Mouse (Mus musculus) cortical plate, adult 2 months (tissue): Measurements from ENCODE around the gene Bloc1s3. TPM values are rescaled to one million over a fixed set of nuclear protein-coding genes. Genes with fewer than 3 reads are reported as not detected.

Experiments
- H3K27ac ChIP-seq: fragments of 200-500 bp; 2 replicates; pipeline ENCODE4 v1.5.1; 2012; ENCODE audit warnings: low read length, control low read depth, inconsistent platforms; ENCODE audit not compliant: insufficient read depth
- H3K4me1 ChIP-seq: fragments of 200-500 bp; 2 replicates; pipeline ENCODE4 v1.6.1; 2011; ENCODE audit warnings: low read length; ENCODE audit not compliant: control insufficient read depth, insufficient read depth
- H3K4me3 ChIP-seq: fragments of 200-500 bp; 2 replicates; pipeline ENCODE4 v1.5.1; 2011; ENCODE audit warnings: mild to moderate bottlenecking, low read length, control low read depth; ENCODE audit not compliant: insufficient read depth
- CTCF ChIP-seq: fragments of 200-500 bp; IDR thresholded peaks from 2 replicates; pipeline ENCODE4 v1.5.1; 2011; ENCODE audit warnings: mild to moderate bottlenecking, control low read depth, low read length; ENCODE audit not compliant: insufficient read depth; ENCODE audit errors: extremely low read depth
- POLR2A ChIP-seq: fragments of 200-500 bp; IDR thresholded peaks from 2 replicates; pipeline ENCODE4 v1.6.1; 2011; ENCODE audit warnings: mild to moderate bottlenecking, low read length, control low read depth; ENCODE audit not compliant: insufficient read depth; ENCODE audit errors: extremely low read depth
- polyA plus RNA-seq: library from polyadenylated mRNA; depleted of rRNA; stranded (reverse); fragments of >200 nt; gene quantifications from 2 replicates; pipeline ENCODE4 v1.2.3, GENCODE M21; 2012

Gene Bloc1s3
- polyA plus RNA-seq, 1 experiment, result 7.6 TPM

DNA sequence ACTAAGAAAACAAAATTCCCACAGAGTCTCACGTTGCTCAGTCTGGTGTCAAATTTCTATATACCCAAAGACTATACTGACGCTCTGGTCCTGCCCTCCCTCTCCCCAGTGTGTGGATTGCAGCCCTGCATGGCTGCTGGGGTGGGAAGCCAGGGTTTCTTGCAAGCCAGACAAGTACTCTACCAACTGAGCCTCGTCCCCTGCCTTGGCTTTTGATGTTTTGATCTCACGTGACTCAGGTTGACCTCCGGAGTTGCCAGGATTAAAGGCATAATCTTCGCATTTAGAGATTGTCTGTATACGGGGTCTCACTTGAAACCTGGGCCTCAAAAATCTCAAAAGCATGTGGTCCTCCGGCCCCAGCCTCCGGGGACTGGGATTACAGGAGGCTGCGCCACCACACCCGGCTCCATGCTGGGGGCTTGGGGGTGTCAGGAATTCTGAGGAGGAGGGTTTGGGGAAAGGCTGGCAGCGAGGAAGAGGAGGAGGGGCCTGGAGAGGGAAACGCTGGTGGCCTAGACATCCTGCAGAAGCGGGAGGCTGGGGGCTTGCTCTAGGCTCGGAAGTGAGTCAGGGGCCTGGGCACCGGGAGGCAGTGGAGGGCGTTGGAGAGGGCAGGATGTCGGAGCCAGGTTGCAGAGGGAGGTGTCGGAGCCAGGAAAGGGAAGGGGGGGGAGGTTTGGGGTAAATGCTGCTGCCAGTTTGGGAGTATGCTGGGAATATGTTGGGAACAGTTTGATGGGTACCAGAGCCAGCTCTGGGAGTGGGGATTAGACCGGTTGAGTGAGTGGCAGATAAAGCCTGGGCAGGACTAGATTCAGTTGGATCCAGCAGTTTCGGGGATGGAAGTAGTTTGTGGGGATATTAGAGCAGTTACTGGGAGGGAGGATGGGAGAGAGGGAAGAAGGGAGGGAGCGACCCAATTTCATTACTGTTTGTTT, 43.5 kb downstream of the Bloc1s3 start:
- Histone ChIP-seq H3K27ac (no peak overlapping the region), H3K4me1 (no peaks in the 10 kb centered on the region), H3K4me3 (no peak overlapping the region)
- TF ChIP-seq POLR2A (no peak), CTCF (no peak)

DNA sequence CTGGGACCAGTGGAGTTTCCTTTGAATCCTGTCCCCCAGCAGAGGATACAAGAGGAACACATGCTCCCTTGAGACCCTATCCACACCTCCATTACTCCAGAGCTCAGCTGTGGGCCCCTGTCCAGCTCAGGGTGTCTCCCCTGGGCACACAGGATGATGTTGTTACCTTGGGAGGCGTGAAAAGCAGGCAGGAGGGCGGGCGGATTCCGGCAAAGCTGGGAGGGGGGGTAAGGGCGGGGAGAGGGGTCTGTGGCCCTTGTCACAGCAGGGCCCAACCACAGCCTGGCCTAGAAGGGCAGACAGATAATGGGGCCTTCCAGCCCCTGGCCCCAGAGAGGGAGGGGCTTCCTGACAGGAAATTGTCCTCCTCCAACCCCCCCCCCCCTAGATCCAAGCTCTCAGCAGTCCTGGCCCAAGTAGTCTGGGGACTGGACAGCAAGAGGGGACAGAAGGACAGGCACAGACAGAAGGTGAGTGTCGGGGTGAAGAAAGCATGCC, 45.2 kb downstream of the Bloc1s3 start, which contains the start of gene Exoc3l2:
TSS of gene Exoc3l2 (plus strand) at position 448 of the 498 bp plus-strand sequence.
- Histone ChIP-seq H3K4me3 (no peak within 1 kb of the TSS), H3K27ac (no peak within 1 kb of the TSS), H3K4me1 (no peaks in the 10 kb centered on the region)
- TF ChIP-seq POLR2A (no peak), CTCF (no peak)

DNA sequence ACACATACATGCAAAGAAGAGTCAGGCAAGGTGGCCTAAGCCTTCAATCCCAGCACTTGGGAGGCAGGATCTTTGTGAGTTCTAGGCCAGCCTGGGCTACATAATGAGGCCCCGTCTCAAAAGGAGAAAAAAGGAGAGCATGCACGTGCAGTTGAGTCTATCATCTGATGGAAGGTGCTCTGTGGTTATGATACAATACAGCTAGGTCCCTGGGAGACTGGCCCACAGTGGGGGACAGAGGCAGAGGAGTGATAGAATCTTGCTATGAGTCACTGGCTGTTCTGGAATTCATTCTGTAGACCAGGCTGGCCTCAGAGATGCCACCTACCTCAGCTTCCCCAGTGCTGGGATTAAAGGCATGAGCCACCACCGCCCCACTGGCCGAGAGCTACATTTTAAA, 45.7 kb downstream of the Bloc1s3 start:
- TF ChIP-seq CTCF (no peak), POLR2A (no peak)
- Histone ChIP-seq H3K4me3 (no peak overlapping the region), H3K4me1 (no peaks in the 10 kb centered on the region), H3K27ac (no peak overlapping the region)

DNA sequence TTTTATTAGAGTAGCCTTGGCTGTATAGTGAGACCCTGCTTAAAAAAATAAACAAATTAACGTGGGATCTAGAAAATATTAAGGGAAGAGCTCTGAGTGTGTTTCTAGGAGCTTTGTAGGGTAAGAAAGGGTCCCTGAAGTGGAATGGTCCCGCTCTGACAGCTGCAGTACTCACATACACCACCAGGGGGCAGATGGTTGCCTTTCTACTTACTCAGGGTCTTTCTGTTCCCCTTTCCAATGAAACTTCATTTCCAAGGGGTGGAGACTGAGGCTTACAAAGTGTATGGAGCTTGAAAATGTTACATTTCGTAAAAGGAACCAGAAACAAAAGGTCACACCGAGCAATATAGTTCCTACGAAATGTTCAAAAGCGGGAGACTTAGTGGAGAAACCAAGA, 46.7 kb downstream of the Bloc1s3 start:
- Histone ChIP-seq H3K4me1 (0 out of 2 replicates have a peak, but pooled peaks cover 2% of the 10 kb centered on the region), H3K27ac (no peak overlapping the region), H3K4me3 (no peak overlapping the region)
- TF ChIP-seq POLR2A, result no peak
- TF ChIP-seq CTCF, result peak; percentile 87

DNA sequence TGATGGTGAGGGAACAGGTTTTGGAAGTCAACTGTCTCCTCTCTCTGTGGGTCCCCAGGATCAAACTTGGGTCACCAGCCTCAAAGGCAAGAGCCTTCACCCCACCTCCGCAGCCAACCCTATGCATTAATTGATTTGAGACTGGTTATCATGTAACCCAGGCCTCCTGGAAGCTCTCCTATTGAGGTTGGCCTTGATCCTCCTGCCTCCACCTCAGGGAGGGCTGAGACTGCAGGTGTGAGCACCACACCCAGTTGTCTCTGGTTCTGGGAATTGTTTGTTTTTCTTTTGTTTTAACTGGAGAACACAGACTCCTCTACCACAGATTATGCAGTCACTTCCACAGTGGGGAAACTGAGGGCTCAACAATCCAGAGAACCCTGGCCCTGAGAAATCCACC, 47.7 kb downstream of the Bloc1s3 start:
- H3K4me1 ChIP-seq, result 0 out of 2 replicates have a peak, but pooled peaks cover 5% of the 10 kb centered on the region
- no peak for TF ChIP-seq POLR2A
- no peak for TF ChIP-seq CTCF
- no peak overlapping the region for H3K27ac ChIP-seq
- H3K4me3 ChIP-seq, result no peak overlapping the region

DNA sequence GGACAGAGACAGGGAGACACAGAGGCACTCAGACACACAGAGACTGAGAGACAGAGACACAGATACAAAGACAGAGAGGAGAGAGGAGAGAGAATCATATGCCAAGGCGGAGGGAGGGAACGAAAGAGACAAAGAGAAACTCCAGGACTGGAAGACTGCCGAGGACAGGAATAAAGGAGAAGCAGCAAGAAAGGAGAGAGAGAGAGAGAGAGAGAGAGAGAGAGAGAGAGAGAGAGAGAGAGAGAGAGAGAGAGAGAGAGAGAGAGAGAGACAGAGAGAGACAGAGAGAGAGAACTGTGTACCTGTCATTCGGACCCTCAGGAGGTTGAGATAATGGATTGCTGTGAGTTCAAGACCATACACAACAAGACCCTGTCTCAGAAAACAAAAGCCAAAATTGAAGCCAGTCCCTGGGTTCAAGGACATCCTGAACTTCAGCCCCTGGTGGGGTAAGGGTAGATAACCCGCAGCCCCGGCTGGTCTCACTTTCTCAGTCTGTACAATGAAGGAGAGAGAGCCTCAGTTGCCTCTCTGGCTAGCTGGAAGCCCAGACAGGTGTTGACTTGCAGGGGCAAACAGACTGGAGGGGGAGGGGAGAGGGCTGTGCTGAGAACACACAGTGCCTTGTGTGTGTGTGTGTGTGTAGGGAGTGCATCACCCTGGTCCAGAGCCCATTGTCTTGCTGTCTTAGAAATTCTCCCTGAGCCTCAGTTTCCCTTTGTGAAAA, 48.9 kb downstream of the Bloc1s3 start:
- H3K4me1 ChIP-seq, result 0 out of 2 replicates have a peak, but pooled peaks cover 5% of the 10 kb centered on the region
- H3K27ac ChIP-seq, result no peak overlapping the region
- TF ChIP-seq POLR2A, result no peak
- no peak for TF ChIP-seq CTCF
- peak overlapping the region; percentile 43 for H3K4me3 ChIP-seq

DNA sequence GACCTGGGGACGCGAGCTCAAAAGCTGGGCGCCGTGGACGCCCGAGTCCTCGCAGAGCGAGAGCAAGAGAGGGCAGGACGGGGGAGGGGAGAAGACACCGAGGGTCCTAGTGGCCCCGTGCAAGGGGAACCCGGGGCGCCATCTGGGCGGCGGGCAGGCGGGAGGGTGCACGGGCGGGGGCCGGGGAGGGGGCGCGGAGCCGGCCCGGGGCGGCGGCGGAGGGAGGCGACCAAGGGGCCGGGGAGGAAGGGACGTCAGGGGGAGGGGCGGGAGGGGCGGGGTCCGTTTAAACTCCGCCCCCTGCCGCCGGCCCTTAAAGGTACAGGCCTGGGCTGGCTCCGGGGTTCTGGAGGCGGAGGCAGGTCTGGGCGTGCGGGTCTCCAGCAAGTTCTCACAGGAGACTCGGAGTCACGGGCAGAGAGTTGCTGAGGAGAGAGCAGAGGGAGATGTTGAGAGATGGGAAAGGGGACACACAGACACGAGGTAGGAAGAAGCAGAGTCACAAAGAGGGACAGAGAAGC, 49.5 kb downstream of the Bloc1s3 start, which contains the start of gene Mark4:
TSS of gene Mark4 (minus strand) at position 231 of the 521 bp plus-strand sequence.
- Histone ChIP-seq H3K4me3 (peak within 1 kb of the TSS; percentile 43), H3K4me1 (0 out of 2 replicates have a peak, but pooled peaks cover 5% of the 10 kb centered on the region), H3K27ac (peak within 1 kb of the TSS; percentile 22; the same call in 1 of the 2 replicates)
- TF ChIP-seq POLR2A (peak; percentile 53; the same call in 1 of the 2 replicates), CTCF (no peak)

DNA sequence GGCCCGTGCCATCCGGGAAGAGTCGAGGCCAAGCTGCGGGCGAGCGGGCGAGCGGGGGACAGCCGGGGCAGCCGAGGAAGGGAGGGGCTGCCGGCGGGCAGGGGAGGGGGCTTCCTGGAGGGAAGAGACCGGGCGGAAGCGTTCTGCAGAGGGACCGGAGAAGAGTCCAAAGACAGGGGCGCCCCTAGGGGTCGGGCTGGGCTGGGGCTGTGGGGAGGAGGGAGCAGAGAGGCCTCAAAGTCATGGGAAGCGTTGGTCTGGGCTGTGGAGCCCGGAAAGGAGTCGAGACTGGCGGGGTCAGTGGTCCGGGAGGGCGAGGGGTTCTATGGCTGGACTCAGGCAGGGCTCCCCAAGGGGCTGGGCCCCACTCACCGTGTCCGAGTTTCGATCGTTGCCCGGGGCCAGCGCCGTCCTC, 50.1 kb downstream of the Bloc1s3 start:
- Histone ChIP-seq H3K4me1 (0 out of 2 replicates have a peak, but pooled peaks cover 5% of the 10 kb centered on the region), H3K4me3 (peak overlapping the region; percentile 43), H3K27ac (no peak overlapping the region)
- TF ChIP-seq POLR2A (no peak), CTCF (no peak)

DNA sequence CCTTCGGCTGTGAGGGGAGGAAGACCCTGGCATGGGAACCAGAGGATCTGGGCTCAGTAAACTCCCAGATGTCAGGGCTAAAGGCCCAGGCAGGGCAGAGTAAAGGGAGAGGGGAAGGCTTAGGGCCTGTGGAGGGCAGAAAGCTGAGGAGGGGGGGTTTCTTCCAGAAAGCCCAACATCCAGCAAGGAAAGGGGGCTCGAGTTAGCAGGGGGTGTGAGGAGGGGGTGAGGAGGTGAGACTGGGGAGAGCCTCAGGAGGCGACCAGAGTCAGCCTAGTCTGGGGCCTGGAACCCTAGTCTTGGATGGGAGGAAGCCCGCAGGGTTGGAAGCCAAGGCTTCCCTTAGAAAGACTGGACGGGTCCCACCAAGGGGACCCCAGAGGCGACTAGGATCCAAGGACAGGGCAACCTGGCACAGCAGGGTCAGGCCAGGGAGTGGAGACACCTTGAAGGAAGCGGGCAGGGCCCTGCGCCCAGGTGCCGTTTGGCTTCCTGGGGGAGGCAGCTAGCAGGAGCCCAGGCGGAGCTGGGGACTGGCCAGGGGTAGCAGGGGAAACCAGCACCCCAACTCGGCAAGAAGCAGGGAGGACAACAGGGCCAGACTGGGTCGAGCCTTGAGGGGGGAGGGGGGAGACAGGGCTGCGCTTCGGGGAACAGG, 50.6 kb downstream of the Bloc1s3 start:
- Histone ChIP-seq H3K4me3 (peak overlapping the region; percentile 43), H3K4me1 (0 out of 2 replicates have a peak, but pooled peaks cover 5% of the 10 kb centered on the region), H3K27ac (peak overlapping the region; percentile 22; the same call in 1 of the 2 replicates)
- TF ChIP-seq POLR2A (no peak), CTCF (no peak)
